Mouse (Mus musculus) layer of hippocampus, adult 18-20 months (tissue): ENCODE results near the gene Ero1l. TPM values are rescaled to one million over a fixed set of nuclear protein-coding genes. Genes with fewer than 3 reads are reported as not detected.

Source experiments
- DNase-seq, 2 experiments: peaks; one replicate each; pipeline ENCODE4 v3.0.0; 2022; ENCODE audit warnings: low spot score in 2 of 2
- total RNA-seq, 2 experiments: library from RNA; stranded (reverse); gene quantifications; 2 replicates each; pipeline ENCODE4 v1.2.3; 2021

The Ero1l gene
- total RNA-seq, 2 experiments from 2014 or later = 32.1 to 34.4 TPM

DNA sequence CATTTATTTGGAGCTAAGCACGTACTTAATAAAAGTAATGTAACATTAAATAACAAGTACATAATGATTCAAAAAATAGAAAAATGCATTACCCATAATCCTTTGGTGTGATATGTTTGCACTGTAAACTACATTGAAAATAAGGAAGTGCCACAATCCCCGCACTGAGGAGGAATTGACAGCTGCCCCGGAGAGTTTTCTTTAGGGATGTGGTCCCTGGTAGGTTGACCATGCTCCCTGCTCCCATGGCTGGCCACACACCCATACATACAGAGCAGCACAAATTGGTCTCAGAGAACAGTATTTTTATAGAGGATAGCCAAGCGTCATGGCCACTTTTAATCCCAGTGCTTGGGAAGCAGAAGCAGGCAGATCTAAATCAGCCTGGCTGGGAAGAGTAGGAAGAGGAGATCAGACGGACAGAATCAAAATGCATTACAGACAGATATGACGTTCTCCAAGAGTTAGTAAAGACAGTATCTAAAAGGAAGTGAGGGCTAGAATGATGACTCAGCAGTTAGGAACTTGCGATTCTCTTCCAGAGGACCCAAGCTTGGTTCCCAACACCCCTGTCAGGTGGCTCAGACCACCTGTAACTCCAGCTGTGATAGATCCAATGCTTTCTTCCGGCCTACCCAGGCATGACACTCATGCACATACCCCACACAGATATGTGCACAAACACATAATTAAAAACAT lies 10.8 kb downstream of the Ero1l start:
- no peak for DNase-seq

DNA sequence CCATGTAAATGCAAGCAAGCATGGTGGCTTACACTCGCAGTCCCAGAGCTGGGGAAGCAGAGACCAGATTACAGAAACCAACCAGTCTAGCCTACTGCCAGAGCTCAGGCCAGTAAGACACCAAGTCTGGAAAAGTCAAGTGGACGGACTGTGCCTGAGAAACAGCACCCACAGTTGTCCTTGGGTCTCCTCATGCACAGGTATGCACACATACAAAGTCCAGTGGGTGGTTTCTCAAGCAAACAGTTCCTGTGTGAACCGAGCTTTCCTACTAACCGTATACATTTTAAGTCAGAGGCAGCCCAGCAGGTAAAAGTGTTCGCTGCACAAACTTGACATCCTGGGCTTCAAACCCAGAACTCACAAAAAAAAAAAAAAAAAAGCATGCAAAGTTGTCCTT lies 12.7 kb downstream of the Ero1l start:
- no peak for DNase-seq

DNA sequence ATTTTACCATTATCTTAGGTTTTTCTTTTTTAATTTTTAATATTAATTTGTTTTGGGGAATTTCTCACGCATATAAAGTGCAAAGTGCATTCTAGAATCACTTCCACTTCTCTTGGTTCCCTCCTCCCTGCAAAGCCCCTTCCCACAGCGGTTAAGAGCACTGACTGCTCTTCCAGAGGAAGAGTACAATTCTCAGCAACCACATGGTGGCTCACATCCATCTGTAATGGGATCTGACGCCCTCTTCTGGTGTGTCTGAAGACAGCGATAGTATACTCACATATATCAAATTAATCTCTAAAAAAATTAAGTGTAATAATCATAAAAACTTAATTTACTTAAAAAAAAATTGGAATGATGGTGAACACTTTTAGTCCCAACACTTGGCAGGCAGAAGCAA lies 14.2 kb downstream of the Ero1l start:
- no peak for DNase-seq

DNA sequence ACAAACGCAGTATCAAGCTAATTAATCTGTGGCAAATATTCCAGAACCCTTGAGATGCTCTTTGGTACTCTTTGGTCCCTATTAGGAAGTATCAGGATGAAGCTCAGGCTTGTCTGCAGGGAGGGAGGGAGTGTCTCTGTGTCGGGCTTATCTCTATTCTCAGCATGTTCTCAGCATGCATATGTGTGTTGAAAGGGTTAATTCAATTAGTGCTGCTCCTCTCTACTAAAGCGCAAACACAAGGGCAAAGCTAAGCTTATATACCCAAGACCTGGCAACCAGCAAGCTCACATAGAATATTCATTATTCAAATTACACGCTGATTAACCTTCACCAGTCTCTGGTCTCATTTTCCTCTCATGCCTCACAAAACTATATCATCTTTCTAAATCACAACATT lies 14.6 kb downstream of the Ero1l start:
- no peak for DNase-seq

DNA sequence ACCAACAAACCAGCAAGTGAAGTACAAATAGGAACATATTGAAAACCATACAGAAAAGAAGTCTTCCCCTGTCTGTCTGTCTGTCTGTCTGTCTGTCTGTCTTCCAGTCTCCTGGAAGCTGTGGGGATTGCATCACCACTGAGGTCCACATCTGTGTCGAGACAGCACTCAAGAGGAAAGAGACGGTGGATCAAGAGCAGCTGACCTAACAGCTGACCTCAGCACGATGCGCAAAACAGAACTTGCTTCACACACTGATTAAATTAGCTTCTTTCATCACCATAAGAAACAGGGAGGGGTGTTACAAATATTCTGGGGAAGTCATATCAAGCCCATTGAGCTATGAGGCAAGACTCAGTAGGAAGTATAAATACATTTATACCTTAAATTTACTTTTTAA lies 27.0 kb downstream of the Ero1l start:
- DNase-seq = no peak

DNA sequence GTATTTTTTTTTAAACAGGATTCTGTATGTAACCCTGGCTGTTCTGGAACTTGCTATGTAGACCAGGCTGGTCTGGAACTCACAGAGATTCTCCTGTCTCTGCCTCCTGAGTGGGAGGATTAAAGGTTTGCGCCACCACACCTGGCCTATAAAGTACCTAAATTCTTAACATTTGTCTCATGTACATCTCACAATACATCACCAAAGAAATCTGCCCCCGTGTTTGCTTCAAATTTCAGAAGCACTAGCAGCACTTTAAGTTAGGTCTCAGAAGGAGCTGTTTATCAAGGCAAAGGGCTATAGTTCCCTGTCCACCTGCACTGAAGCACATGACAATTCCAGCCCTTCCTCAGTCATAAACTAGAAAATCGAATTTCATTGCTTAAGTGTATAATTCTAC lies 36.5 kb downstream of the Ero1l start:
- DNase-seq = no peak

DNA sequence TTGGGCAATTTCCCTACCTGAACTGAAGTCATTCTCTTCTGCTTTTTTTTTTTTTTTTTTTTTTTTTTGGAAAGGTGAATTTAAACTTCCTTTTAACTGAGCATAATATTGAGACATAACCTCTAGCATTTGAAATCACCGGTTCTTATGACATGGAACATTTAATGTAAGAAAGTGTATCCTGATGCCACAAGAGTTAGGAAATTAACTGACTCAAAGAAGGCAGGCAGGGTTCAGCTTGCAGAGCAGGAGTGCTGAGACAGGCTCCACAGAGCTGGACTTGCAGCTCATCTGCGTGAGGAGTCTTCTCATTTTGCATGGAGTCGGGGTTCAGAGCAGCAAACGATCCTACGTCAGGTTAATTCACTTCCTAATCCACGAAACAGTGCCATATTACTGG lies 42.8 kb downstream of the Ero1l start:
- no peak for DNase-seq

DNA sequence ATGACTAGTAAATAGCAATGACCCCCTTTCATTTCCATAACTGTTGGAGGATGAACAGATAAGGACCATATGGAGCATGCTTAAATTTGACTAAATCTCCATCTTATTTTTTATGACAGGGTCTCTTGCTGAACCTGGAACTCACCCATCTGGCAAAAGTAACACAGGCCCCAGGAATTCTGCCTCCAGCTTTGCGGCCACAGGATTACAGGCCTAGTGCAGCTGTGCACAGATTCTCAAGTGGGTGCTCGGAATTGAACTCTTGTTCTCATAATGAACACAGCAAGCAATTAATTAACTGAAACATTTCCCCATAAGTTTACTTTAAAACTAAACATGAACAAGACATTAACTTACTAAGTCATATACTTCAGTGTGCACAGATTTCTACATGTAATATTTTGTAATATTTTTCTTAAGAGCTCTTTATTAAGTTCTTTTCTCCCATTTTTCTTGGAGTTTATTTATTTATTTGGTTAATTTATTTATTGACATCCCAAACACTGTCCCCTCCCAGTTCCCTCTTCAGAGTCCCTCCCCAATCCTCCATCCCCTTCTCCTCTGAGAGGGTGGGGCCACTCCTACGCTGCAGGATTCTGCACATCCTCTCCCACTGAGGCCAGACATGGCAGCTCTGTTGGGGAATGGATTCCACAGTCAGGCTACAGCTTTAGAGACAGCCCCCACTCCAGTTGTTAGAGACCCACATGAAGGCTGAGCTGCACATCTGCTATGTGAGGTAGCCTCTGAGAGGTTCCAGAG lies 54.6 kb downstream of the Ero1l start:
- no peak for DNase-seq

DNA sequence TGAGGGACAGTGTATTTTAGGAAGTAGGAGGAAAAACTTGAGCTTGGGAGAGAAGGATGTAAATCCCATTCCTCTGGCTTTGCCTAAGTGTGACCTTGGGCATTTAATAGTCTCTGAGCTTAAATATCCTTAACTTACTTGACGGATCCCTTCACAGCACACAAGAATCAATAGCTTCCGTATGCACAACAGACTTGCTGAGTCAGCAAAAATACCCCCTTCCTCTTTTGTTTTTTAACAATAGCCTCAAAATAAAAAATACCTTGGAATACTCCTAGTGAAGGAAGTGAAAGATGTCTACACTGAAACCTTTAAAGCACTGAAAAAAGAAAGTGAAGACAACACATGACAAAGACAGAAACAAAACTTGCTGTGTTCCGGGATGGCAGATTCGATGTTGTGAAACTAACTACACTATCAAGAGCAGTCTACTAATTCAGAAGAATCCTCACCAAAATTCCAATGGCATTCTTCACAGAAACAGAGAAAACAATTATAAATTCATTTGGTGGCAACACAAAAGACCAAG lies 67.0 kb downstream of the Ero1l start:
- DNase-seq = no peak

DNA sequence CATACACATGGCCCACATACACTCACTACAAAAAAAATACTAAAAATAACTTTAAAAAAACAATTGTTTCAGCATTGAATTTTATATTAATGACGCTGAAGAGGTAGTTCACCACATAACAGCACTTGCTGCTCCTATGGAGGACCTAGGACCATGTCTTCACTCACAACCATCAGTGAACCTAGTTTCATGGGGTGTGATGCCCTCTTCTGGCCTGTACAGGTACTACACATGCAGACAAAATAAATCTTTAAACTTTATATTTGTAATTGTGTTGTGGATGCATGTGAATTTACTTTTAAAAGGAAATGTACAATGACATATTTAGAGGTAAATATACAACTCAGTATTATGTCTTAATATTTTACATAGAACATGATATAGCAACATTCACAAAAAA lies 77.0 kb downstream of the Ero1l start:
- no peak for DNase-seq

DNA sequence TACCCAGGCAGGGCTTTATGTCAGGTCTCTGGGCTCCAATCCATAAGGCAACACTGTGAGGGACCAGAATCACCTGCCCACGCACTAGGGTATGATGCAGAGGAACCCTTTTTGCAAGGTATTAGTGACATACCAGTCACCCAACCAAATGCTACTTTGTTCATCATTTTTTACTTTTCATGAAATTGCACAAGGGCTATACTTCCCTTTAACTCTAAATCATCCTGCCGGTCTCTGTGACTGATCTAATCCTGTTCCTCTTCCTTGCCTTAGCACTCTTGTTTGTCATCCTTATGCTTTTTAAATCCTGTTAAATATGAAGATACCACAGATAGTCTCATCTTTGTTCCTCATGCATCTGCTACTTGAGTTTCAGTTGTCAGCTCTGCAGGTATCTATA lies 79.5 kb downstream of the Ero1l start:
- no peak for DNase-seq

Other genes starting within 250 kb of the Ero1l start
- 10 to 100 TPM; 20.9 to 21.3 TPM for gene Gpr137c, start 99.1 kb downstream of the Ero1l start, total RNA-seq
- 10 to 100 TPM; 61.0 to 64.7 TPM for gene Txndc16, start 98.4 kb downstream of the Ero1l start, total RNA-seq
- 10 to 100 TPM; 81.2 to 83.3 TPM for gene Psmc6, start 11.0 kb upstream of the Ero1l start, total RNA-seq
- 10 to 100 TPM; 19.1 to 19.6 TPM for gene Styx, start 32.3 kb upstream of the Ero1l start, total RNA-seq
- 10 to 100 TPM; 14.4 to 16.7 TPM for gene Gnpnat1, start 86.1 kb upstream of the Ero1l start, total RNA-seq
- 100 to 1,000 TPM in 1 of 2 experiments, 10 to 100 TPM in 1; 96.7 to 103 TPM for gene Fermt2, start 211.3 kb upstream of the Ero1l start, total RNA-seq